Mouse (Mus musculus) midbrain, embryonic 12.5 days (tissue): ENCODE results near the gene Arcn1. TPM values are rescaled to one million over a fixed set of nuclear protein-coding genes. Genes with fewer than 3 reads are reported as not detected.

ENCODE experiments used
- ATAC-seq: fragments of 200-750 bp; cut with Nextera tagmentation; 2 replicates; pipeline ENCODE4 v1.8.0; 2017; ENCODE audit warnings: low read depth, moderate TSS enrichment, moderate library complexity; ENCODE audit not compliant: low FRiP score
- H3K27ac ChIP-seq: fragments of 300-500 bp; sonication (generic); replicated peaks from 2 replicates; pipeline ENCODE4 v1.5.1; 2016; ENCODE audit warnings: mild to moderate bottlenecking
- H3K27me3 ChIP-seq: fragments of 300-500 bp; sonication (generic); 2 replicates; pipeline ENCODE4 v1.6.1; 2016; ENCODE audit warnings: mild to moderate bottlenecking
- H3K36me3 ChIP-seq: fragments of 300-500 bp; sonication (generic); 2 replicates; pipeline ENCODE4 v1.6.1; 2016
- H3K4me1 ChIP-seq: fragments of 300-500 bp; sonication (generic); 2 replicates; pipeline ENCODE4 v1.6.1; 2016
- H3K4me2 ChIP-seq: fragments of 300-500 bp; sonication (generic); replicated peaks from 2 replicates; pipeline ENCODE4 v1.6.1; 2016; ENCODE audit warnings: mild to moderate bottlenecking, moderate library complexity
- H3K4me3 ChIP-seq: fragments of 300-500 bp; sonication (generic); 2 replicates; pipeline ENCODE4 v1.5.1; 2016; ENCODE audit warnings: mild to moderate bottlenecking
- H3K9ac ChIP-seq: fragments of 300-500 bp; sonication (generic); replicated peaks from 2 replicates; pipeline ENCODE4 v1.6.1; 2016; ENCODE audit warnings: mild to moderate bottlenecking, moderate library complexity
- H3K9me3 ChIP-seq: fragments of 300-500 bp; sonication (generic); 2 replicates; pipeline ENCODE4 v1.6.1; 2016; ENCODE audit warnings: mild to moderate bottlenecking
- WGBS: fragments of 180-500 bp; shearing (Covaris S2); methylation state at CpG from one replicate; pipeline ENCODE4 v1.1.7; 2016; 5-methylcytosine and 5-hydroxymethylcytosine counted together
- polyA plus RNA-seq: library from polyadenylated mRNA; unstranded; fragments of >200 nt; fragmentation: Nextera tagmentation; extraction: Ambion mirVana; gene quantifications from 2 replicates; pipeline ENCODE4 v1.2.1, GENCODE M21; 2016

Gene Arcn1
- polyA plus RNA-seq, 1 experiment from 2014 or later, result 179 TPM

DNA sequence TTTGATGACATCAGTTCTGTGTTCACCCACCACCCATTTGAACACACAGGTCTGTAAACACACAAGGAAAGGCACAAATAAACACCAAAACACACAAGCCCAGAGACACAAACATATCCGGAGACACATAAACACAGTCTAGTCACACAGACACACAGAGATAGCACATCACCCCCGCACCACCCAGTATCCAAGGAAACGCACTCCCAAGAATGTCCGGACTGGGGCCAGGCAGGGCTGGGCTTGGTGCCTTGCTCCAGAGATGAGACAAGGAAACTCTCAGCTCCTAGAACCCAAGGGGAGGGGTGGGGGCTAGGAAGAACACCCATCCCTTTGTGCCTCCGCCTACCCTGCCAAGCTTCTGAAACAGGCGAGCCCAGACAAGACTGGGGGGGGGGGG lies 43.4 kb downstream of the Arcn1 start:
- Histone ChIP-seq H3K4me2 (no peak overlapping the region), H3K9ac (no peak overlapping the region), H3K27me3 (peaks cover 3% of the 10 kb centered on the region; the same call in 1 of the 2 replicates), H3K36me3 (no peaks in the 10 kb centered on the region), H3K4me3 (no peak overlapping the region), H3K4me1 (peaks cover 73% of the 10 kb centered on the region), H3K27ac (peak overlapping the region; percentile 70), H3K9me3 (no peaks in the 10 kb centered on the region)
- no peak for ATAC-seq
- WGBS, result 32% methylated on average over 6 of the region's 6 CpGs

DNA sequence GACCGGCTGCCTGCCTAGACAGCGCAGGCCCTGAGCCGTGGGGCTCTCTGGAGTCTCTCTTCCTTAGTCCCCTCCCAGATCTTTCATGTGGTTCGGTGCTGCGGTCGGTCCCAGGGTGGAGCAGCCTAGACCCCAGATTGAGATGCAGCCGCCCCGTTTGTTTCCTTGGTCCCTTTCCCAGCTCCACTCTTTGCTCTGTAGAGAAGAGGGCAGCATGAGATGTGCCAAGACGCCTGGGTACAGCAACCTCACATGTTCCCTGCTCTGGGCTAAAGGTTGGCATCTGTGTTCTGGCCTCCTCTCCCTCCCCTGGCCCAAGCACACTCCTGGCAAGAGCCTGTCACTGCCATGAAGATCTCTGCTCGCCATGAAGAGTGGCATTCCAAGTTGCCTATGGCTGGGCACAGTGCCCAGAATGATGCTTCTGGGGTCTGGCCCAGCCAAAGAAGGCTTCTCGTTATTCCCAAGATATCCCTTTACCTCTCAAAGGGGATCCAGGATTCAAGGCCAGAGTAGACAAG lies 44.1 kb downstream of the Arcn1 start:
- WGBS, result 73% methylated on average over 11 of the region's 11 CpGs
- Histone ChIP-seq H3K4me2 (no peak overlapping the region), H3K4me3 (no peak overlapping the region), H3K4me1 (peaks cover 76% of the 10 kb centered on the region), H3K36me3 (no peaks in the 10 kb centered on the region), H3K27ac (peak overlapping the region; percentile 70), H3K9me3 (no peaks in the 10 kb centered on the region), H3K27me3 (peaks cover 3% of the 10 kb centered on the region; the same call in 1 of the 2 replicates), H3K9ac (no peak overlapping the region)
- ATAC-seq, result no peak

GRCm38 (mm10) chr9:44723008-44723407 lies 44.6 kb downstream of the Arcn1 start:
- no peak overlapping the region for H3K9ac ChIP-seq
- peak overlapping the region; percentile 70 for H3K27ac ChIP-seq
- H3K4me2 ChIP-seq, result no peak overlapping the region
- ATAC-seq, result no peak
- peaks cover 76% of the 10 kb centered on the region for H3K4me1 ChIP-seq
- H3K9me3 ChIP-seq, result no peaks in the 10 kb centered on the region
- H3K27me3 ChIP-seq, result peaks cover 3% of the 10 kb centered on the region; the same call in 1 of the 2 replicates
- H3K4me3 ChIP-seq, result no peak overlapping the region
- H3K36me3 ChIP-seq, result peaks cover under 1% of the 10 kb centered on the region; the same call in 1 of the 2 replicates
- WGBS, result 60% methylated on average over 7 of the region's 7 CpGs

- Histone ChIP-seq H3K27ac (peak overlapping the region; percentile 70), H3K36me3 (peaks cover 4% of the 10 kb centered on the region; the same call in 1 of the 2 replicates), H3K4me3 (no peak overlapping the region), H3K4me1 (peaks cover 76% of the 10 kb centered on the region), H3K27me3 (peaks cover 3% of the 10 kb centered on the region; the same call in 1 of the 2 replicates), H3K9me3 (no peaks in the 10 kb centered on the region), H3K9ac (no peak overlapping the region), H3K4me2 (no peak overlapping the region)
- ATAC-seq, result 0 out of 2 replicates have a peak, but pooled peaks have one; percentile 20
- WGBS, result 71% methylated on average over 7 of the region's 7 CpGs
Measured at GRCm38 (mm10) chr9:44722575-44722974, 45.1 kb downstream of the Arcn1 start.

GRCm38 (mm10) chr9:44721877-44722186 lies 45.8 kb downstream of the Arcn1 start:
- Histone ChIP-seq H3K27me3 (peaks cover 3% of the 10 kb centered on the region; the same call in 1 of the 2 replicates), H3K4me1 (peaks cover 72% of the 10 kb centered on the region), H3K4me2 (peak overlapping the region; percentile 83), H3K36me3 (peaks cover 10% of the 10 kb centered on the region; the same call in 1 of the 2 replicates), H3K4me3 (peak overlapping the region; percentile 76; the same call in 1 of the 2 replicates), H3K9me3 (no peaks in the 10 kb centered on the region), H3K9ac (no peak overlapping the region), H3K27ac (peak overlapping the region; percentile 85; the same call in 1 of the 2 replicates)
- 84% methylated on average over 3 of the region's 3 CpGs for WGBS
- ATAC-seq, result no peak

DNA sequence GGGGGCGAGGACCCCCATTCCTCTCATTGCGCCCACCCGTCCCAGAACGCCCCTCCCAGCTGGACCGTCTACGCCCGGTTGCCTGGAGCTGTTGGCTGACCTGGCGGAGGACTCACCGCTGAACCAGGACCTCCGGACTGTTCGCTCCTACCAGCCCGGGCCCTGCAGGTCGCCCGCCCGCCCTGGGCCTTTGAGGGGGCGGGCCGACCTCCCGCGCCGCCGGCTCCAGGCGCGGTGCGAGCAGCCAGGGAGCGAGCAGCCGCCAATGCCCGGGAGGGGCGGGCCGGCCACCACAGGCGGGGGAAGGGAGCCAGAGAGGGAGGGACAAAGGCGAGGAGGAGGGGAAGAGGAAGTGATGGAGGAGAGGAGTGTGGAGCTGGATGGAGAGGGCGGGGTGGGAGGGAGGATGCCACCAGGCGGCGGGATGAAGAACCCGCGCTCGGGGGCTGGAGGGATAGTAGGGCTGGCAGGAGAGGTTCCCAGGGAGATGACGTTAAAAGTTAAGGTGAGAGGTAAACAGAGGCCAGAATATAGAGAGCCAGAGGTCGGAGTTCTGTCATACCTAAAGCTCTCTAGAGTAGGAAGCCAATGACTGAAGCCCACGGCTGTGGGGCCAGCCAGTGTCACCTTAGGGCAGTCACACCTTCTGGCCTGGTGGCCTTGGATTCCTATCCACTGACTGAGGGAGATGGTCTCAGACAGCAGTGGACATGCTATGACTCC lies 46.3 kb downstream of the Arcn1 start:
- peaks cover 14% of the 10 kb centered on the region for H3K36me3 ChIP-seq
- ATAC-seq, result peak; percentile 90

GRCm38 (mm10) chr9:44720358-44721153 lies 47.1 kb downstream of the Arcn1 start:
- H3K4me1 ChIP-seq, result peaks cover 59% of the 10 kb centered on the region
- peak overlapping the region; percentile 76 for H3K4me3 ChIP-seq
- H3K9me3 ChIP-seq, result no peaks in the 10 kb centered on the region
- WGBS, result 26% methylated on average over 9 of the region's 9 CpGs
- H3K27me3 ChIP-seq, result no peaks in the 10 kb centered on the region
- peak overlapping the region; percentile 89 for H3K9ac ChIP-seq
- peak overlapping the region; percentile 83 for H3K4me2 ChIP-seq
- peak; percentile 50 for ATAC-seq
- H3K27ac ChIP-seq, result peak overlapping the region; percentile 85
- H3K36me3 ChIP-seq, result peaks cover 22% of the 10 kb centered on the region

More for the DNA sequence above, 46.3 kb downstream of the Arcn1 start:
- H3K4me1 ChIP-seq, result peaks cover 67% of the 10 kb centered on the region
- H3K27me3 ChIP-seq, result peaks cover under 1% of the 10 kb centered on the region; the same call in 1 of the 2 replicates
- peak overlapping the region; percentile 89 for H3K9ac ChIP-seq
- H3K4me3 ChIP-seq, result peak overlapping the region; percentile 76
- WGBS, result 1% methylated on average over 39 of the region's 40 CpGs
- peak overlapping the region; percentile 85 for H3K27ac ChIP-seq
- H3K9me3 ChIP-seq, result no peaks in the 10 kb centered on the region
- H3K4me2 ChIP-seq, result peak overlapping the region; percentile 83

- Histone ChIP-seq H3K36me3 (peaks cover 30% of the 10 kb centered on the region), H3K4me3 (peak overlapping the region; percentile 76), H3K27ac (peak overlapping the region; percentile 85), H3K4me2 (peak overlapping the region; percentile 83), H3K9ac (peak overlapping the region; percentile 89), H3K4me1 (peaks cover 51% of the 10 kb centered on the region), H3K27me3 (no peaks in the 10 kb centered on the region), H3K9me3 (no peaks in the 10 kb centered on the region)
- WGBS, result 73% methylated on average over 8 of the region's 8 CpGs
- no peak for ATAC-seq
Measured at GRCm38 (mm10) chr9:44719632-44720357, 47.9 kb downstream of the Arcn1 start.

DNA sequence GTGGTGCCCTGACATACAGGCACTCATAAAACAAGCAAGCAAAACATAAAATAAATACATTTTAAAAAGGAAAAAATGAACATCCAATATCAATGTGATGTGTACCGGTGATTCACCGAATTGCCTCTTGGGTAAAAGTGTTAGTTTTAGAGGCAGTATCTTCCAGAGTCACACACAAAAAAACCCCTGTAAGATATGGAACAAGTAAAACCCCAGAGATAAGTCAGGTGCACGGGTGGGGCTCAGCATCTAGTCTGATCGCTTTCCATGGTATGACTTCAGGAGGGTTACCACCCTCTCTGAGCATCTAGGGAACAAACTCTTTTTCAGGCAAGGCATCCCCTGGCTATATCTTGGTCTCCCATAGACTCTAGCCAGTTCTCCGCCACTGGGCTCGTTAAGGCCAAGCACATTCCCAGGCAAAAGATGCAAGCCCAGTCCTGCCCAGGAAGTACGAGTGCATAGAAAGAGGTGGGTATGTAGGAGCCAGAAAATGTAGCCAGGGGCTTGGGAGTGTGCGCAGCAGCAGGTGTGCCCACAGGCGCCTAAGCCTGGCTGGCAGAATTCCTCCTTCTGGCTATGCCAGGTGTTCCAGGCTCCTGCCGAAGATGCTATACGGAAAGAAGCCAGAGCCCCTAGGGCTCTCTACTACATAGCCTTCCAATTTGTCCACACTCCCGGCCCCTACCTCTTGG lies 48.6 kb downstream of the Arcn1 start:
- WGBS, result 93% methylated on average over 12 of the region's 12 CpGs
- Histone ChIP-seq H3K36me3 (peaks cover 37% of the 10 kb centered on the region), H3K4me1 (peaks cover 47% of the 10 kb centered on the region), H3K4me3 (0 out of 2 replicates have a peak overlapping the region, but pooled peaks have one; percentile 7), H3K27me3 (no peaks in the 10 kb centered on the region), H3K27ac (0 out of 2 replicates have a peak overlapping the region, but pooled peaks have one; percentile 20), H3K4me2 (peak overlapping the region; percentile 83), H3K9me3 (no peaks in the 10 kb centered on the region), H3K9ac (no peak overlapping the region; the same call in 1 of the 2 replicates)
- no peak for ATAC-seq

DNA sequence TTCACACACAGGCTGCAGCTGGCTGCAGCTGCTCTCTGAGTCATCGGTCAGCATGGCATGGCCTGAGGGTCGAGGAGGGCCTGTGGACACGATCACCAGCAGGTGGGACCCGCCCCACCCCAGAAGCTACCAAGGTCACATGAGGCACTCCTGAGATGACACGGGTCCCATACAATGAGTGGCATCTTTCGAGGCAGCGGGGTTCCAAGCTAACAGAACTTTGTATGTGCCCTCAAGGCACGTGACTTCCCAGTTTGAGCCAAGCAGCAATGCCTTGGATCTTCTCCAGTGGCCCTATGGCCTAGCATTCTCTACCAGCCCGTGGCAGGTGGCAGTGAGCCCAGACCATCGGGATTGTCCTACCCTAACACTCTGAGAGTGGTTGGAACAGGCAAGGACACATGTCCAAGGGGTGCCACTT lies 49.8 kb downstream of the Arcn1 start:
- 90% methylated on average over 10 of the region's 10 CpGs for WGBS
- Histone ChIP-seq H3K4me3 (no peak overlapping the region), H3K9ac (no peak overlapping the region), H3K9me3 (no peaks in the 10 kb centered on the region), H3K27ac (no peak overlapping the region), H3K36me3 (peaks cover 49% of the 10 kb centered on the region), H3K4me2 (no peak overlapping the region), H3K4me1 (peaks cover 34% of the 10 kb centered on the region), H3K27me3 (no peaks in the 10 kb centered on the region)
- ATAC-seq, result no peak
